Mouse (Mus musculus): ENCODE results near the gene Vpreb3.

GRCm38 (mm10) chr10:75945896-75946295 lies 3.0 kb downstream of the Vpreb3 start:
- TF ChIP-seq BHLHE40 (IDR thresholded peaks at IDR 0.05; ENCODE audit: low read depth, low read length) (no peak), POLR2A (IDR thresholded peaks at IDR 0.05; ENCODE audit: low read depth, low read length) (no peak), EP300 (IDR thresholded peaks at IDR 0.05; ENCODE audit: low read length) (no peak), USF1 (IDR thresholded peaks at IDR 0.05; ENCODE audit: low read depth, low read length) (no peak), CTCF (conservative IDR thresholded peaks at IDR 0.05 in 1 of 2, IDR thresholded peaks at IDR 0.05 in 1 of 2; ENCODE audit: low read depth in 2 of 2, low read length in 2 of 2) (peak in 1 of 2 experiments; percentile 15; a peak in 1 of 4 replicates), MYC (IDR thresholded peaks at IDR 0.05; ENCODE audit: low read depth, low read length) (no peak), ZNF384 (IDR thresholded peaks at IDR 0.05; ENCODE audit: low read depth, low read length) (no peak), GABPA (IDR thresholded peaks at IDR 0.05; ENCODE audit: insufficient replicate concordance, low read depth, low read length) (no peak), KAT2A (IDR thresholded peaks at IDR 0.05; ENCODE audit: insufficient replicate concordance, low read length) (no peak), HCFC1 (IDR thresholded peaks at IDR 0.05; ENCODE audit: low read depth, low read length) (no peak), UBTF (IDR thresholded peaks at IDR 0.05; ENCODE audit: low read depth, low read length) (no peak), MXI1 (IDR thresholded peaks at IDR 0.05; ENCODE audit: low read depth, low read length) (no peak), ETS1 (conservative IDR thresholded peaks at IDR 0.05; ENCODE audit: low read depth, low read length) (no peak), TCF12 (IDR thresholded peaks at IDR 0.05; ENCODE audit: low read depth, low read length) (no peak)

Measured in CH12.LX (cell line).